Mouse (Mus musculus): ENCODE data around the gene Iqschfp.

GRCm38 (mm10) chr3:68400121-68400520 is 508.1 kb downstream of the Iqschfp start:
- TF ChIP-seq CTCF (IDR thresholded peaks at IDR 0.05; ENCODE audit: control insufficient read depth, insufficient read depth, insufficient read length) (no peak), MYOG (IDR thresholded peaks at IDR 0.05; ENCODE audit: control insufficient read depth, extremely low read depth, insufficient read length) (no peak), CEBPB (IDR thresholded peaks at IDR 0.05; ENCODE audit: low read depth) (no peak), MAX (IDR thresholded peaks at IDR 0.05) (no peak)

Data from C2C12 (cell line).